Mouse (Mus musculus) spleen, adult 2 months (tissue): Measurements from ENCODE around the gene Foxo3.

ENCODE experiments used
- CTCF ChIP-seq: fragments of 200-500 bp; IDR thresholded peaks from 2 replicates; pipeline ENCODE4 v1.5.1; 2011; ENCODE audit warnings: mild to moderate bottlenecking, inconsistent platforms; ENCODE audit not compliant: insufficient read depth, insufficient read length, insufficient replicate concordance; ENCODE audit errors: extremely low read depth
- POLR2A ChIP-seq: fragments of 200-500 bp; IDR thresholded peaks from 2 replicates; pipeline ENCODE4 v1.6.1; 2011; ENCODE audit warnings: low read depth, low read length, inconsistent platforms

GRCm38 (mm10) chr10:42239810-42240111 is 36.8 kb downstream of the Foxo3 start:
- TF ChIP-seq POLR2A = no peak
- no peak for TF ChIP-seq CTCF
